Mouse (Mus musculus) cerebellum, postnatal 4 days (tissue): ENCODE measurements around the gene Ssbp4.

Experiments
- DNase-seq, 2 experiments: peaks; one replicate each; pipeline ENCODE4 v3.0.0; 2022; ENCODE audit warnings: low spot score in 2 of 2, mixed read lengths in 1 of 2

Gene Ssbp4

DNA sequence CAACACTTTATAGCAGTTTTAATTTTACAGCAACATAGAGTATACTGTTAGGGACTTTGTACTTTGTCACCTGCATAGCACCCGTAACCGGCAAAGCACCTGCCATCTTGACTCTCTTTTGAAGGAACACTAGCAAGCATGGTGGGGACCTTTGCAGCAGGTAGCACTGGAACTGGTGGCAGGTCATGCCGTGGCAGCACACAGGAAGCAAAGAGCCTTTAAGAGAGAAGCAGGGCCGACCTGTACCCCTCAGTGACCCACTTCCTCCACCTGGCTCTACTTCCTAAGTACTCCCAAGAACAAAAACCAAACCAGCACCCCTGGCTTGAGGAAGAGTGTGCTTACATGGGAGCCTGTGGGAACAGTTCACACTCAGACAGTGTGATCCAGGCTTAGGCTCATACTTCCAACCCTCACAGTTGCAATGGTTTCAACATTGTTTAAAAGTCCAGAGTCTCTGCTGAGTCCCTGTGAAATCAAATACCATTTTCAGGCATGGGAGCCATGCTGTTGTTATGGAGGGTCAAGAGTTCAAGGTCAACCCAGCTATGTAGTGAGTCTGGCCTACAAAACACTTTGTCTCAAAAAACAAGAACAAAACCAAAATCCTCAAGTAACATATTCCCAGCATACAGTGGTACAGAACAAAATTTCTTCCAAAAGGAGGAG is 53.5 kb downstream of the Ssbp4 start:
- DNase-seq, result no peak

DNA sequence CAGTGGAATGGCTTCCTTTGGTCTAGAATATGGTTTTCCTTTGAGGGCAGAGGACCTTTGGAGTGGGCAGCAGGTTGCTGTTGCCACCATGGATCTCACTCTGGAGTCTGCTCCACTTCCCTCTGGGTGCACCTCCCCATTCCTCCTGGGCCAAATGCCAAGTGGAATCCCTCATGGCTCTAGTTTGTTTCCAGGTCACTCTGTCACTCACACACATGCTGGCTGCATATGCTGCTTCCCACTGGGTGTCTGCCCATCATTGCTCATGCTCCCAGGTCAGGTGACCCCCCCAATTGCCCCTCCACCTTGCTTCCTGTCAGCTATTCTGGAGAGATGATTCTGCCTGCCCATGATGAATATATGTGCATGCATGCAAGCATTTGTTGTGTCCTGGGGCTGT is 54.9 kb downstream of the Ssbp4 start:
- peak in 1 of 2 experiments; percentile 21 for DNase-seq

DNA sequence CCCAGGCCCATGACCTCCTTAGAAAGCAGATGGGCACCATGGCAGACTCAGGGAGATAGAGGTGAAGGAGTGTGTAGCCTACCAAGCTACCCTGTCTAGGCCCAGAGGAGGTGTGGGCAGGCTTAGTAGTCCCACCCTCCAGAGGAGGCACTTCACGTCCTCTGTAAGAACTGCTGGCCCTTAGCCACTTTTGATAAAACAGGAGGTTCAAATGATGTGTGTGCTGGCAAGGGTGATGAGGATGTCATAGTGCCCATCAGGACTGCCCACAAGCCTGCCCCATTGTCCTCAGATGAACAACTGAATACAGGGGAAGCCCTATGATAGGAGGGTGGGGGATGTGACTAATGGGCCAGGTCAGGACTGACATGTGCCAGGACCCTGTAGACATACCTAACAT is 55.8 kb downstream of the Ssbp4 start:
- no peak for DNase-seq

DNA sequence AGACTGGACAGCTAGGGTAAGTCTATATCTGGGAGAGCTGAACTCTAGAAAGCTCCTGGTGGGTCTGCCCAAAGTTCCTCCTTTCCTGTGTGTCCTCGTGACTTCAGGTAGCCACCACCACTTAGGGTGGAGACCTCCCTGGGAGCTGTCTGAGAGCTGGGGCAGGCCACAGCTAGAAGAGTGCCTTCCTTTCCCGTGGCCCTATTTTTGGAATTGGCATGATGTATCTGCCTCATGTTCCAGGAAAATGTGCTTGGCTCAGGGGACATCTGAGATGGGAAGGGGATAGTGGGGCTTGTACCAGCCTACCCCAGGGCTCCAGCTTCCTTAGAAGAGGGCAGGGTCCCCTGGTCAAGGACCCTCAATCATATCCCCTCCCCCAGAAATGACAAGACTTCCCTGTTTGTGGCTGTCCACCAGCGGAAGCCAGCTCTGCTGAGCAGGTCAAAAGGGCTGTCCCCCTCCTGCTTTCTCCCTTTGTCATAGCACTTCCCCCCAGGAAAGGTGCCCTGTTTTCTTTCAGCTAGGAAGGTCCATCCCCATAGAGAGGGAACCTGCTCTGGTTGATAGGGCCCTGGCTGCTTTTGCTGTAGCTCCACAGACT is 57.0 kb downstream of the Ssbp4 start:
- DNase-seq, result no peak

DNA sequence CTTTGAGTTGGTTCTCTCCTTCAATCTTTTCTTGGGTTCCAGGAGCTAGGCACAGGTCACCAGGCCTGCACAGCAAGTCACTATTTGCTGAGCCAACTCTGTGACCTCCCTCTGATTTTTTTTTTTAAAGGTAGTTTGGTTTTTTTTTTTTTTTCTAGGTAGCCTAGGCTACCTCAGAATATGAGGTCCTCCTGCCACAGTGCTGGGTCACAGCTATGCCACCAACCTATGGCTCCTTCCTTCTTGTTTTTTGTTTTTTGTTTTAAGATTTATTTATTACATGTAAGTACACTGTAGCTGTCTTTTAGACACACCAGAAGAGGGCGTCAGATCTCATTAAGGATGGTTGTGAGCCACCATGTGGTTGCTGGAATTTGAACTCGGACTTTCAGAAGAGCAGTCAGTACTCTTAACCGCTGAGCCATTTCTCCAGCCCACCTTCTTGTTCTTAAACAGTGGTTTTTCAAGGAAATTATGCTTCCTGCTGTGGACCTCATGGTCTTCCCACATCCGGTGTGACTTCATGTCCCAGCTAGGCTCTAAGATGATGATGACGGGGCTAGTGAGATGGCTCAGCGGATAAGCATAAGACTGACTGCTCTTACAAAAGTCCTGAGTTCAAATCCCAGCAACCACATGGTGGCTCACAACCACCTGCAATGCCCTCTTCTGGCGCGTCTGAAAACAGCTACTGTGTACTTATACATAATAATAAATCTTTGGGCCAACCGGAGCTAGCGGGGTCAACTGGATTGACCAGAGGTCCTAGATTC is 59.1 kb downstream of the Ssbp4 start:
- no peak for DNase-seq

DNA sequence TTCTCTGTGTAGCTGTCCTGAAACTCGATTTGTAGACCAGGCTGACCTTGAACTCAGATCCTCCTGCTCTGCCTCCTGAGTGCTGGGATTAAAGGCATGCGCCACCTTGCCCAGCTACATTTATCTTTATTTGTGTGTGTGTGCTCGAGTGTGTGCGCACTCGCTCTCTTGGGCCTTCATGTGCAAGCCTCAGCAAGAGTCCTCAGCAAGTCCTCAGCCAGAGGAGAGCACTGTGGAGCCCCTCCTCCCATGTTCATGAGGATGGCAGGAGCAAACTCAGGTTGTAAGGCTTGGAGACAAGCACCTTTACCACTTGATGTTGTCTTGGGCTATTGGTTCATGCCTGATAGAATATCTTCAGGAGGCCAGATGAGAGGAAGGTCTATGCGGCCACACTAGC is 60.9 kb downstream of the Ssbp4 start:
- DNase-seq, result no peak
